Mouse (Mus musculus) adrenal gland, adult 8-10 months (tissue): ENCODE measurements around the gene 1700037C18Rik. TPM values are rescaled to one million over a fixed set of nuclear protein-coding genes. Genes with fewer than 3 reads are reported as not detected.

ENCODE experiments used
- DNase-seq: peaks from one replicate; pipeline ENCODE4 v3.0.0; 2022
- total RNA-seq, 4 experiments: library from RNA; stranded (reverse); gene quantifications; 2 replicates each; pipeline ENCODE4 v1.2.4; 2022

1700037C18Rik gene
- total RNA-seq = 1 to 10 TPM; 3.6 to 9.3 (median 5.5) TPM

- peak; percentile 95 for DNase-seq
These were observed at the start of gene 1700037C18Rik, which contains the start of gene Cluap1 for GRCm38 (mm10) chr16:3908537-3909111. Gene 1700037C18Rik, minus strand, starts transcription at chr16:3908689. Gene Cluap1, plus strand, starts transcription at chr16:3908801.

- peak; percentile 75 for DNase-seq
These were observed 47.9 kb upstream of the 1700037C18Rik start for GRCm38 (mm10) chr16:3956369-3956768.

- no peak for DNase-seq
These were observed 42.7 kb upstream of the 1700037C18Rik start for GRCm38 (mm10) chr16:3951141-3951540.

GRCm38 (mm10) chr16:3934701-3935100 lies 26.2 kb upstream of the 1700037C18Rik start:
- no peak for DNase-seq

GRCm38 (mm10) chr16:3934091-3934490 lies 25.6 kb upstream of the 1700037C18Rik start:
- DNase-seq = no peak

GRCm38 (mm10) chr16:3933536-3933935 lies 25.0 kb upstream of the 1700037C18Rik start:
- peak; percentile 32 for DNase-seq

- DNase-seq = no peak
These were observed 20.7 kb upstream of the 1700037C18Rik start for GRCm38 (mm10) chr16:3929151-3929550.

- no peak for DNase-seq
These were observed 20.1 kb upstream of the 1700037C18Rik start for GRCm38 (mm10) chr16:3928582-3928981.

- DNase-seq = no peak
These were observed 15.5 kb upstream of the 1700037C18Rik start for GRCm38 (mm10) chr16:3923966-3924365.

GRCm38 (mm10) chr16:3923515-3923914 lies 15.0 kb upstream of the 1700037C18Rik start:
- no peak for DNase-seq

GRCm38 (mm10) chr16:3920756-3921155 lies 12.3 kb upstream of the 1700037C18Rik start:
- no peak for DNase-seq

- DNase-seq = no peak
These were observed 629 bp upstream of the 1700037C18Rik start for GRCm38 (mm10) chr16:3909118-3909517.

GRCm38 (mm10) chr16:3907471-3907870 lies 1.0 kb downstream of the 1700037C18Rik start:
- DNase-seq = no peak

- DNase-seq = no peak
These were observed 11.9 kb downstream of the 1700037C18Rik start for GRCm38 (mm10) chr16:3896553-3896952.

- DNase-seq = no peak
These were observed 12.4 kb downstream of the 1700037C18Rik start for GRCm38 (mm10) chr16:3896046-3896445.

GRCm38 (mm10) chr16:3895173-3895792 lies 13.2 kb downstream of the 1700037C18Rik start:
- DNase-seq = no peak

- no peak for DNase-seq
These were observed 14.8 kb downstream of the 1700037C18Rik start for GRCm38 (mm10) chr16:3893739-3894138.

GRCm38 (mm10) chr16:3891621-3892295 lies 16.7 kb downstream of the 1700037C18Rik start:
- DNase-seq = no peak

- DNase-seq = no peak
These were observed 23.3 kb downstream of the 1700037C18Rik start for GRCm38 (mm10) chr16:3885065-3885670.

- DNase-seq = peak; percentile 91
These were observed 24.1 kb downstream of the 1700037C18Rik start, which contains the start of the genes Zfp597 and Gm20695 for GRCm38 (mm10) chr16:3884201-3885064. Gene Zfp597, minus strand, starts transcription at chr16:3884561. Gene Gm20695, plus strand, starts transcription at chr16:3884648.

GRCm38 (mm10) chr16:3876346-3876745 lies 32.1 kb downstream of the 1700037C18Rik start:
- DNase-seq = no peak
